Mouse (Mus musculus) stomach, postnatal 0 days (tissue): Measurements from ENCODE around the gene Slco3a1. TPM values are rescaled to one million over a fixed set of nuclear protein-coding genes. Genes with fewer than 3 reads are reported as not detected.

Source experiments
- ATAC-seq: fragments of 200-750 bp; cut with Nextera tagmentation; 2 replicates; pipeline ENCODE4 v1.8.0; 2017; ENCODE audit not compliant: low FRiP score, low TSS enrichment
- DNase-seq: peaks from one replicate; pipeline ENCODE4 v3.0.0-alpha.2; 2016; ENCODE audit warnings: low spot score
- H3K27ac ChIP-seq: fragments of 300-500 bp; sonication (generic); replicated peaks from 2 replicates; pipeline ENCODE4 v1.5.1; 2014; ENCODE audit warnings: mild to moderate bottlenecking, control low read depth
- H3K27me3 ChIP-seq: fragments of 300-500 bp; sonication (generic); 2 replicates; pipeline ENCODE4 v1.6.1; 2014; ENCODE audit warnings: low read length; ENCODE audit not compliant: control insufficient read depth, insufficient read depth
- H3K36me3 ChIP-seq: fragments of 300-500 bp; sonication (generic); 2 replicates; pipeline ENCODE4 v1.6.1; 2014; ENCODE audit warnings: low read length, mixed read lengths; ENCODE audit not compliant: control insufficient read depth, insufficient read depth
- H3K4me1 ChIP-seq: fragments of 300-500 bp; sonication (generic); replicated peaks from 2 replicates; pipeline ENCODE4 v1.6.1; 2014; ENCODE audit warnings: antibody characterized with exemption; ENCODE audit not compliant: control insufficient read depth, insufficient read depth
- H3K4me2 ChIP-seq: fragments of 300-500 bp; sonication (generic); replicated peaks from 2 replicates; pipeline ENCODE4 v1.6.1; 2014; ENCODE audit warnings: low read depth, mild to moderate bottlenecking, control low read depth, moderate library complexity
- H3K4me3 ChIP-seq: fragments of 300-500 bp; sonication (generic); 2 replicates; pipeline ENCODE4 v1.5.1; 2014; ENCODE audit warnings: low read depth, low read length, control low read depth
- H3K9ac ChIP-seq: fragments of 300-500 bp; sonication (generic); 2 replicates; pipeline ENCODE4 v1.6.1; 2014; ENCODE audit warnings: mild to moderate bottlenecking, low read length, control low read depth, mixed read lengths
- H3K9me3 ChIP-seq: fragments of 300-500 bp; sonication (generic); 2 replicates; pipeline ENCODE4 v1.6.1; 2016; ENCODE audit warnings: low read length; ENCODE audit not compliant: control insufficient read depth
- CTCF ChIP-seq: IDR thresholded peaks from 2 replicates; pipeline ENCODE4 v1.5.1; 2016; ENCODE audit warnings: antibody characterized with exemption, low read depth, mild to moderate bottlenecking, moderate library complexity
- EP300 ChIP-seq: optimal IDR thresholded peaks from 2 replicates; pipeline ENCODE3; 2016; ENCODE audit warnings: antibody characterized with exemption
- WGBS: fragments of 180-500 bp; shearing (Covaris S2); extraction: QIAGEN DNeasy Blood & Tissue Kit; methylation state at CpG from one replicate; pipeline ENCODE4 v1.1.7; 2014; 5-methylcytosine and 5-hydroxymethylcytosine counted together
- polyA plus RNA-seq: library from polyadenylated mRNA; unstranded; fragments of >200 nt; fragmentation: Nextera tagmentation; extraction: Ambion mirVana; gene quantifications from 2 replicates; pipeline ENCODE4 v1.2.1, GENCODE M21; 2015

The Slco3a1 gene
- polyA plus RNA-seq, 1 experiment from 2014 or later, result 9.1 TPM

- TF ChIP-seq CTCF (no peak), EP300 (no peak)
- no peak overlapping the region for H3K4me2 ChIP-seq
- H3K36me3 ChIP-seq, result no peaks in the 10 kb centered on the region
- no peak overlapping the region for H3K4me3 ChIP-seq
- 80% methylated on average over 7 of the region's 7 CpGs for WGBS
- H3K9me3 ChIP-seq, result no peaks in the 10 kb centered on the region
- DNase-seq (no peak), ATAC-seq (no peak)
- H3K27ac ChIP-seq, result no peak overlapping the region
- H3K4me1 ChIP-seq, result no peaks in the 10 kb centered on the region
- H3K9ac ChIP-seq, result no peak overlapping the region
- no peaks in the 10 kb centered on the region for H3K27me3 ChIP-seq
These were observed 23.0 kb downstream of the Slco3a1 start for GRCm38 (mm10) chr7:74531468-74532097.

GRCm38 (mm10) chr7:74529877-74530276, 24.7 kb downstream of the Slco3a1 start:
- no peak for TF ChIP-seq CTCF
- H3K4me3 ChIP-seq, result no peak overlapping the region
- no peak overlapping the region for H3K4me2 ChIP-seq
- no peak for ATAC-seq
- 76% methylated on average over 2 of the region's 2 CpGs for WGBS
- H3K4me1 ChIP-seq, result no peaks in the 10 kb centered on the region
- no peak overlapping the region for H3K27ac ChIP-seq
- no peaks in the 10 kb centered on the region for H3K36me3 ChIP-seq
- no peaks in the 10 kb centered on the region for H3K9me3 ChIP-seq
- no peak for DNase-seq
- no peak overlapping the region for H3K9ac ChIP-seq
- no peaks in the 10 kb centered on the region for H3K27me3 ChIP-seq

- no peak overlapping the region for H3K9ac ChIP-seq
- H3K4me1 ChIP-seq, result no peaks in the 10 kb centered on the region
- H3K4me3 ChIP-seq, result no peak overlapping the region
- H3K36me3 ChIP-seq, result no peaks in the 10 kb centered on the region
- ATAC-seq, result no peak
- TF ChIP-seq CTCF, result no peak
- no peak for TF ChIP-seq EP300
- H3K27me3 ChIP-seq, result no peaks in the 10 kb centered on the region
- H3K27ac ChIP-seq, result no peak overlapping the region
- H3K4me2 ChIP-seq, result no peak overlapping the region
- 45% methylated on average over 4 of the region's 4 CpGs for WGBS
- no peak for DNase-seq
- H3K9me3 ChIP-seq, result no peaks in the 10 kb centered on the region
These were observed 25.3 kb downstream of the Slco3a1 start for GRCm38 (mm10) chr7:74529183-74529757.

- no peak for TF ChIP-seq EP300
- no peak for TF ChIP-seq CTCF
- Histone ChIP-seq H3K27ac (no peak overlapping the region), H3K27me3 (no peaks in the 10 kb centered on the region), H3K9ac (no peak overlapping the region), H3K4me1 (no peaks in the 10 kb centered on the region), H3K9me3 (no peaks in the 10 kb centered on the region), H3K36me3 (no peaks in the 10 kb centered on the region), H3K4me3 (no peak overlapping the region), H3K4me2 (no peak overlapping the region)
- DNase-seq (no peak), ATAC-seq (no peak)
- WGBS, result 61% methylated on average over 5 of the region's 5 CpGs
These were observed 26.4 kb downstream of the Slco3a1 start for GRCm38 (mm10) chr7:74528182-74528581.

- no peaks in the 10 kb centered on the region for H3K9me3 ChIP-seq
- H3K36me3 ChIP-seq, result no peaks in the 10 kb centered on the region
- H3K4me1 ChIP-seq, result no peaks in the 10 kb centered on the region
- no peak for DNase-seq
- 73% methylated on average over 6 of the region's 6 CpGs for WGBS
- no peak overlapping the region for H3K4me3 ChIP-seq
- H3K4me2 ChIP-seq, result no peak overlapping the region
- H3K27ac ChIP-seq, result no peak overlapping the region
- no peak overlapping the region for H3K9ac ChIP-seq
- no peak for ATAC-seq
- H3K27me3 ChIP-seq, result no peaks in the 10 kb centered on the region
- TF ChIP-seq CTCF (no peak), EP300 (no peak)
These were observed 26.9 kb downstream of the Slco3a1 start for GRCm38 (mm10) chr7:74527689-74528088.

GRCm38 (mm10) chr7:74526030-74526429, 28.6 kb downstream of the Slco3a1 start:
- no peaks in the 10 kb centered on the region for H3K36me3 ChIP-seq
- no peak for DNase-seq
- H3K27me3 ChIP-seq, result no peaks in the 10 kb centered on the region
- H3K4me2 ChIP-seq, result no peak overlapping the region
- no peaks in the 10 kb centered on the region for H3K4me1 ChIP-seq
- no peak overlapping the region for H3K9ac ChIP-seq
- H3K4me3 ChIP-seq, result no peak overlapping the region
- TF ChIP-seq EP300 (no peak), CTCF (no peak)
- 77% methylated on average over 4 of the region's 4 CpGs for WGBS
- no peaks in the 10 kb centered on the region for H3K9me3 ChIP-seq
- H3K27ac ChIP-seq, result no peak overlapping the region
- ATAC-seq, result no peak
